Mouse (Mus musculus) activated CD4-positive, CD25-positive, alpha-beta regulatory T cell (primary cell): ENCODE measurements around the gene Nfe2. TPM values are rescaled to one million over a fixed set of nuclear protein-coding genes. Genes with fewer than 3 reads are reported as not detected.

Source experiments
- polyA plus RNA-seq, 2 experiments: library from polyadenylated mRNA; unstranded; fragments of 100-300 nt; shearing (Covaris generic); gene quantifications; one replicate each; pipeline ENCODE4 v1.2.1; 2017

The Nfe2 gene
- polyA plus RNA-seq: 1 to 10 TPM in 1 of 2 experiments, under 1 TPM in 1; 0.48 to 1.9 TPM

DNA sequence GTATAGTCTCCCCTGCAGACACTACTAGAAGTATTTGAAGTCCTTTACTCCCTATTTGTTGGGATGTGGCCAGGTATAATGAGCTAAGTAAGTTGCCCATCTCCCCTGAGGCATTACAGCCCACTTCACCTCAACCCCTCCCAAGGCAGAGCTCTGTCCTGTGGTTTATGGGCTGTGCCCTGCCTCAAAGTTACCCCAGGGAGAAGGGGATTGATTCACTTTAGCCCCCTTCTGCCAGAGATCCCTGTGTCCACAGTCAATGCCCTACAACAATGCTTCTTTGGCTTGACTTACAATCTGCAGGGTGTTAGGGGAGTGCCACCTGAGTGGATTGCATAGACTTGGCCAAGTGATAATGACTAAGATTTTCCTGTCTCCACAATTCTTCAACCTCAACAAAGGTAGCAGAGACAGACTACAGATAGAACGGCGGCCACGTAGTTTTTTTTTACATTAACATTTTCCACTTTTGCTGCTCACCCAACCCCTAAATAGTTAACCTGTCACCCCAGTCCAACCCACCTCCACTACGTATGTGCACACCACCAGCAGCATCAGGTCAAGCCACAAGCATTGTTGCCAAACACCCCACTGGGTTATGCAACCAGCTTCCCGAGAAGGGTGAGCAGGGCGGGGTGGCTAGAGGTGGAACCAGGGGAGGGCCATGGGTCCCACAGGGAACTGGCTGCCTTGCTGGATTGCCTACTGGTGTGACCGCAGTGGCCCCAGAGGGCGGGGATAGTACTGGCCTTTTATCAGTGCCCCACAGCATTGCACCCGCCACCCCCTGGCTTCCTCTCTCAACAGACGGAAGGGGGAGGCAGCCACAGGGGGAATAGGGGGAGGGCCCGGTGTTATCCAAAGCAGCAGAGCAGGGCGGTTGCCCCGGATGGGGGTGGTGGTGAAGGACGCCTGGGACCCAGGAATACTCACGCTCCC, at the start of gene Nfe2:
TSS of gene Nfe2 (minus strand) at position 614 of the 939 bp plus-strand sequence.

DNA sequence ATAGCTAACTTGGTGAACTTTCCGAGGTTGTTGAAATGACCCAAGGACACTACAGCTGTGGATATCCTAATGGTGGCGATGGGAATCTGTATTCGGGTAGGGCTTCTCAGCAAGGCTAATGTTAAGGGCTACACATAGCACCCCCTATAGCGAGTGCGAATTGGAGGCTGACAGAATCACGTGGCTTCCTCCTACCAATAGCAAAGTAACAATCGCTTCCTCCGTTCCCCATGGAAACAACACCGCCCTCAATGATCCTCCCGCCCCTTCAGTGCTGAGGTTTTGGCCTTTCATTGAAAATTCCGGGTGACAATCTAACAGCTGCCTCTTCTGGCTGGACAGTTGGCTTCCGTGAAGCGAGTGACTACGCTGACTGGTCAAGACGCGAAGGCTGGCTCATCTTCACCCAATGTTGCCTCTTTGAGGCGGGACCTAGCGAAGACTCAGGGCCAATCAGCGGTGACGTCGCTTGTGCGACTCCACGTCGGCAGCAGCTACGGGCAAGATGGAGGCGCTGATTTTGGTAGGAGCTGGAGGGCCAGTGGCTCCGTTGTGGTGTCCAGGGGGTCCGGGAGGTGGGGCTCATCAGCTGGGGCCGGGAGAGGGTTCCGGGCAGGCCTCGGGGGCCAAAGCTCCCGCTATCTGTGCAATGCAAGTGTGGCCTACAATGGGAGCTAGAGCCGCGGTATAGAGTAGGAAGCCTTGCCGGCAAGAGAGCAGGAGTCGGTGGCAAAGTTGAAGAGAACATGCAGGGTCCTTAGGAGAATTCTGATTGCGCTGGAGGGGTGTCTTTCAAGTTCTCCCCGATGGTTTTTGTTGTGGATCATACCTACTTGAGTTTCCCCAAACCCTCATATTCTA, 14.4 kb upstream of the Nfe2 start, which contains the start of gene Copz1:
TSS of gene Copz1 (plus strand) at position 296 of the 861 bp plus-strand sequence.

DNA sequence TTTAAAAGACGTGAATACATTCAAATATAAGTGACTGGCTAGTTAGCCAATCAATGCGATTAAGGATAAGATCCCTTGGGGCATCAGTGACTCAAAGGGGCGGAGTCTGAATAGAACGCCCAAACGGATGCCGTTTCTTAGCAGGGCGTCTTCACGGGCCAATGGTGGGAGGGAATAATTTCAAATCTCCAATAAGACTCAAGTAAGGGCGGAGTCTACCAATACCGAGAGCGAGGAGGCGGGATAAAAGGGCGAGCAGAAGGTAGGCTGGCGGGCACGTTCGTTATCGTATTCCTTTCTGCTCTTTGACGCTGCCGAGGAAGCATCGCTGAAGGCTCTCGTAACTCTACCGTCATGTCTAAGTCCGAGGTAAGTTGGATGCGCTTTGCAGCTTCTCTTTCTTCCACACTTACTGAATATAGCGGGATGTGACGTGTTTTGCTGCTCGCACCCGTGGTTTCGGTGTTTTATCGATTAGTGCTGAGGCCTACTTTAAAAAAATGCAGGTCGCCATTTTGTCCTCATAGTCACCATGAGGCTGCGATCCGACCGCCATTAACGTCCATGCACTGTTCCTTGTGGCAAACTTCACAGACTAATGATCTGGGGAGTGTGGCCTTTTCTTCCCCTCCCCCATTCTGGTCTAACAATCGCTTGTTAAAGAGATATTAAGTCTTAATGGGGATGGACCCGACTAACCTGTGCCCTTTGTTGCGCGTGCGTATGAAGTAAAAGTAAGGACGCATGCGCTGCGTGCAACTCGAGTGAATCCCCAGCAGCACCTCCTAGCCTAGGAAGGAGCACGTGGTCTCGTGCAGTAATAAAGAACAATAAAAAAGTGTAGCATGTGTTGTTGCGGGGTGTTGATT, 17.8 kb downstream of the Nfe2 start, which contains the start of gene Hnrnpa1:
TSS of gene Hnrnpa1 (plus strand) at position 273 of the 869 bp plus-strand sequence.

DNA sequence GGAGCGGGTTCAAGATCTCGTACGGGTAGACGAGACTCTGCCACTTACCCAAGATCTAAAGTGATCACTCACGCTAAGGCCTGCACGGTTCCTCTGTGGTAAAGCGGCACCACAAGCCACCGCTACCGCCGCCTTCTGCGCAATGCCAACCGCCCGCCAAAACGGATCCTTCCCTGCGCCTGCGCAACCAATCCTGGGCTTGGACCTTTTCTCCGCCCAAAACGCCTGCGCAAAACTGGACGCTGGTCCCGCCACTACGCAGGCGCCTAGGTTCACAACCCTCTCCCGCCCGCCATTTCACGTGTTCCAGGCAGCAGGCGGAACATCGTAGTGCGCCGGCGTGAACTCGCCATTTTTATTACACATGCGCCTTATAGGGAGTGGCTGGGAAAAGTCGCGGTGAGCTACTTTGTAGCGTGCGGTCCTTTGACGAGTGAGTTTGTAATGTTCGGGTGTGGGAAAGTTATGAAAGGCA, 18.5 kb downstream of the Nfe2 start, which contains the start of gene Cbx5:
TSS of gene Cbx5 (minus strand) at position 132 of the 475 bp plus-strand sequence.

Other genes with a start within 250 kb of the Nfe2 start
- gene Hoxc4, start 239.5 kb downstream of the Nfe2 start, polyA plus RNA-seq: not detected
- gene Smug1, start 91.3 kb downstream of the Nfe2 start, polyA plus RNA-seq: 1 to 10 TPM; 6.4 to 7.3 TPM
- 10 to 100 TPM in 1 of 2 experiments, 1 to 10 TPM in 1; 8.8 to 11.4 TPM for gene Cbx5, start 18.6 kb downstream of the Nfe2 start, polyA plus RNA-seq
- gene Hnrnpa1, start 18.0 kb downstream of the Nfe2 start, polyA plus RNA-seq: 100 to 1,000 TPM; 125 to 170 TPM
- 100 to 1,000 TPM; 175 to 181 TPM for gene Copz1, start 14.3 kb upstream of the Nfe2 start, polyA plus RNA-seq
- not detected for gene Gpr84, start 52.2 kb upstream of the Nfe2 start, polyA plus RNA-seq
- gene Zfp385a, start 81.7 kb upstream of the Nfe2 start, polyA plus RNA-seq: under 1 TPM in 1 of 2 experiments, not detected in 1; 0.57 TPM
- gene Itga5, start 108.4 kb upstream of the Nfe2 start, polyA plus RNA-seq: 1 to 10 TPM; 2.8 to 3.4 TPM
- under 1 TPM in 1 of 2 experiments, not detected in 1; 0.68 TPM for gene Gtsf1, start 172.1 kb upstream of the Nfe2 start, polyA plus RNA-seq
- gene Gtsf2, start 190.1 kb upstream of the Nfe2 start, polyA plus RNA-seq: not detected
- gene Nckap1l, start 195.4 kb upstream of the Nfe2 start, polyA plus RNA-seq: 100 to 1,000 TPM in 1 of 2 experiments, 10 to 100 TPM in 1; 90.2 to 144 TPM
- gene Pde1b, start 244.6 kb upstream of the Nfe2 start, polyA plus RNA-seq: 1 to 10 TPM; 8.2 to 8.6 TPM